Mouse (Mus musculus): ENCODE measurements around the gene Eif4a3.

Eif4a3 gene

GRCm38 (mm10) chr11:119299391-119300245, at the start of gene Eif4a3:
Eif4a3 (minus strand) TSS chr11:119300089.
- DNase-seq (ENCODE audit: low read depth, low spot score) = peak; percentile 98

- DNase-seq (ENCODE audit: low read depth, low spot score) = no peak
Measured at GRCm38 (mm10) chr11:119347125-119347524, 47.2 kb upstream of the Eif4a3 start.

GRCm38 (mm10) chr11:119344865-119345264, 45.0 kb upstream of the Eif4a3 start:
- DNase-seq (ENCODE audit: low read depth, low spot score) = no peak

GRCm38 (mm10) chr11:119344178-119344577, 44.3 kb upstream of the Eif4a3 start:
- no peak for DNase-seq (ENCODE audit: low read depth, low spot score)

GRCm38 (mm10) chr11:119339637-119340036, 39.7 kb upstream of the Eif4a3 start:
- DNase-seq (ENCODE audit: low read depth, low spot score) = peak; percentile 77

- DNase-seq (ENCODE audit: low read depth, low spot score) = no peak
Measured at GRCm38 (mm10) chr11:119339179-119339578, 39.3 kb upstream of the Eif4a3 start.

GRCm38 (mm10) chr11:119338271-119339059, 38.6 kb upstream of the Eif4a3 start:
- no peak for DNase-seq (ENCODE audit: low read depth, low spot score)

- DNase-seq (ENCODE audit: low read depth, low spot score) = no peak
Measured at GRCm38 (mm10) chr11:119331970-119332369, 32.1 kb upstream of the Eif4a3 start.

- no peak for DNase-seq (ENCODE audit: low read depth, low spot score)
Measured at GRCm38 (mm10) chr11:119330592-119330991, 30.7 kb upstream of the Eif4a3 start.

GRCm38 (mm10) chr11:119325068-119325467, 25.2 kb upstream of the Eif4a3 start:
- DNase-seq (ENCODE audit: low read depth, low spot score) = no peak

GRCm38 (mm10) chr11:119322521-119322920, 22.6 kb upstream of the Eif4a3 start:
- no peak for DNase-seq (ENCODE audit: low read depth, low spot score)

GRCm38 (mm10) chr11:119316720-119317119, 16.8 kb upstream of the Eif4a3 start:
- no peak for DNase-seq (ENCODE audit: low read depth, low spot score)

- no peak for DNase-seq (ENCODE audit: low read depth, low spot score)
Measured at GRCm38 (mm10) chr11:119314252-119314936, 14.5 kb upstream of the Eif4a3 start.

GRCm38 (mm10) chr11:119310621-119311020, 10.7 kb upstream of the Eif4a3 start:
- DNase-seq (ENCODE audit: low read depth, low spot score) = no peak

GRCm38 (mm10) chr11:119307916-119308315, 8.0 kb upstream of the Eif4a3 start:
- DNase-seq (ENCODE audit: low read depth, low spot score) = no peak

- no peak for DNase-seq (ENCODE audit: low read depth, low spot score)
Measured at GRCm38 (mm10) chr11:119307658-119307867, 7.7 kb upstream of the Eif4a3 start, which contains the start of gene Card14. Card14 (plus strand) TSS chr11:119307768.

- DNase-seq (ENCODE audit: low read depth, low spot score) = no peak
Measured at GRCm38 (mm10) chr11:119306762-119307657, 7.1 kb upstream of the Eif4a3 start.

- peak; percentile 31 for DNase-seq (ENCODE audit: low read depth, low spot score)
Measured at GRCm38 (mm10) chr11:119304904-119305712, 5.2 kb upstream of the Eif4a3 start.

GRCm38 (mm10) chr11:119300986-119301385, 1.1 kb upstream of the Eif4a3 start:
- DNase-seq (ENCODE audit: low read depth, low spot score) = no peak

GRCm38 (mm10) chr11:119300246-119300935, 502 bp upstream of the Eif4a3 start:
- no peak for DNase-seq (ENCODE audit: low read depth, low spot score)
